Mouse (Mus musculus): ENCODE data around the gene Fam19a2.
A peak's percentile ranks its signal among the peaks of the same experiment; 100 is the strongest.

The Fam19a2 gene

GRCm38 (mm10) chr10:123263876-123264309 is at the start of gene Fam19a2:
Gene Fam19a2 (plus strand): TSS chr10:123263996.
- DNase-seq = peak; percentile 41

GRCm38 (mm10) chr10:123222785-123223184 is 41.0 kb upstream of the Fam19a2 start:
- no peak for DNase-seq

GRCm38 (mm10) chr10:123229420-123229819 is 34.4 kb upstream of the Fam19a2 start:
- DNase-seq = no peak

GRCm38 (mm10) chr10:123248063-123248462 is 15.7 kb upstream of the Fam19a2 start:
- no peak for DNase-seq

GRCm38 (mm10) chr10:123251904-123252303 is 11.9 kb upstream of the Fam19a2 start:
- no peak for DNase-seq

- no peak for DNase-seq
Observed at GRCm38 (mm10) chr10:123254299-123254698, 9.5 kb upstream of the Fam19a2 start.

GRCm38 (mm10) chr10:123255674-123256348 is 8.0 kb upstream of the Fam19a2 start:
- DNase-seq = no peak

GRCm38 (mm10) chr10:123264461-123265191 is 830 bp downstream of the Fam19a2 start:
- DNase-seq = no peak

GRCm38 (mm10) chr10:123265241-123265790 is 1.5 kb downstream of the Fam19a2 start:
- no peak for DNase-seq

- DNase-seq = no peak
Observed at GRCm38 (mm10) chr10:123268568-123268967, 4.8 kb downstream of the Fam19a2 start.

- DNase-seq = no peak
Observed at GRCm38 (mm10) chr10:123274554-123274953, 10.8 kb downstream of the Fam19a2 start.

- DNase-seq = no peak
Observed at GRCm38 (mm10) chr10:123307300-123307699, 43.5 kb downstream of the Fam19a2 start.

- DNase-seq = no peak
Observed at GRCm38 (mm10) chr10:123326271-123326670, 62.5 kb downstream of the Fam19a2 start.

GRCm38 (mm10) chr10:123341280-123341679 is 77.5 kb downstream of the Fam19a2 start:
- DNase-seq = no peak

- no peak for DNase-seq
Observed at GRCm38 (mm10) chr10:123342591-123343236, 78.9 kb downstream of the Fam19a2 start.

GRCm38 (mm10) chr10:123346301-123346700 is 82.5 kb downstream of the Fam19a2 start:
- DNase-seq = no peak

GRCm38 (mm10) chr10:123353667-123354066 is 89.9 kb downstream of the Fam19a2 start:
- no peak for DNase-seq

- DNase-seq = no peak
Observed at GRCm38 (mm10) chr10:123357010-123357409, 93.2 kb downstream of the Fam19a2 start.

- no peak for DNase-seq
Observed at GRCm38 (mm10) chr10:123360492-123360891, 96.7 kb downstream of the Fam19a2 start.

- no peak for DNase-seq
Observed at GRCm38 (mm10) chr10:123364628-123365027, 100.8 kb downstream of the Fam19a2 start.

GRCm38 (mm10) chr10:123367152-123367864 is 103.5 kb downstream of the Fam19a2 start:
- no peak for DNase-seq

GRCm38 (mm10) chr10:123383277-123383676 is 119.5 kb downstream of the Fam19a2 start:
- DNase-seq = no peak

GRCm38 (mm10) chr10:123385641-123386040 is 121.8 kb downstream of the Fam19a2 start:
- DNase-seq = no peak
